Mouse (Mus musculus): ENCODE results near the gene Gimap9.

Gene Gimap9

GRCm38 (mm10) chr6:48696830-48697554, 21.1 kb downstream of the Gimap9 start:
- DNase-seq, result no peak

- no peak for DNase-seq
Observed at GRCm38 (mm10) chr6:48697555-48697930, 21.6 kb downstream of the Gimap9 start.

- no peak for DNase-seq
Observed at GRCm38 (mm10) chr6:48698066-48698856, 22.3 kb downstream of the Gimap9 start.

- DNase-seq, result no peak
Observed at GRCm38 (mm10) chr6:48698888-48699287, 23.0 kb downstream of the Gimap9 start.

GRCm38 (mm10) chr6:48700251-48701075, 24.5 kb downstream of the Gimap9 start:
- DNase-seq, result no peak

GRCm38 (mm10) chr6:48702146-48702545, 26.2 kb downstream of the Gimap9 start:
- DNase-seq, result no peak

- DNase-seq, result no peak
Observed at GRCm38 (mm10) chr6:48702601-48703000, 26.7 kb downstream of the Gimap9 start.

- DNase-seq, result no peak
Observed at GRCm38 (mm10) chr6:48704146-48704545, 28.2 kb downstream of the Gimap9 start.

GRCm38 (mm10) chr6:48706130-48706529, 30.2 kb downstream of the Gimap9 start:
- DNase-seq, result no peak

GRCm38 (mm10) chr6:48718455-48718854, 42.5 kb downstream of the Gimap9 start, which contains the start of the genes Gm28053 and Gimap7:
TSS of gene Gm28053 (plus strand) at chr6:48718607.
TSS of gene Gimap7 (plus strand) at chr6:48718621.
- no peak for DNase-seq

GRCm38 (mm10) chr6:48720326-48720725, 44.4 kb downstream of the Gimap9 start:
- no peak for DNase-seq

- DNase-seq, result no peak
Observed at GRCm38 (mm10) chr6:48723468-48723867, 47.5 kb downstream of the Gimap9 start.

GRCm38 (mm10) chr6:48725476-48725875, 49.5 kb downstream of the Gimap9 start:
- no peak for DNase-seq

GRCm38 (mm10) chr6:48727761-48728160, 51.8 kb downstream of the Gimap9 start:
- DNase-seq, result no peak
